Mouse (Mus musculus) R1 (cell line): ENCODE data around the gene Prom1.

Source experiments
- DNase-seq: peaks from one replicate; pipeline ENCODE4 v3.0.0-alpha.2; 2018; ENCODE audit warnings: low read depth, low spot score

The Prom1 gene

GRCm38 (mm10) chr5:44101231-44102110 lies at the start of gene Prom1:
Gene Prom1, minus strand, starts transcription at chr5:44102032.
- peak; percentile 50 for DNase-seq

GRCm38 (mm10) chr5:44147732-44148131 lies 45.9 kb upstream of the Prom1 start:
- no peak for DNase-seq

DNA sequence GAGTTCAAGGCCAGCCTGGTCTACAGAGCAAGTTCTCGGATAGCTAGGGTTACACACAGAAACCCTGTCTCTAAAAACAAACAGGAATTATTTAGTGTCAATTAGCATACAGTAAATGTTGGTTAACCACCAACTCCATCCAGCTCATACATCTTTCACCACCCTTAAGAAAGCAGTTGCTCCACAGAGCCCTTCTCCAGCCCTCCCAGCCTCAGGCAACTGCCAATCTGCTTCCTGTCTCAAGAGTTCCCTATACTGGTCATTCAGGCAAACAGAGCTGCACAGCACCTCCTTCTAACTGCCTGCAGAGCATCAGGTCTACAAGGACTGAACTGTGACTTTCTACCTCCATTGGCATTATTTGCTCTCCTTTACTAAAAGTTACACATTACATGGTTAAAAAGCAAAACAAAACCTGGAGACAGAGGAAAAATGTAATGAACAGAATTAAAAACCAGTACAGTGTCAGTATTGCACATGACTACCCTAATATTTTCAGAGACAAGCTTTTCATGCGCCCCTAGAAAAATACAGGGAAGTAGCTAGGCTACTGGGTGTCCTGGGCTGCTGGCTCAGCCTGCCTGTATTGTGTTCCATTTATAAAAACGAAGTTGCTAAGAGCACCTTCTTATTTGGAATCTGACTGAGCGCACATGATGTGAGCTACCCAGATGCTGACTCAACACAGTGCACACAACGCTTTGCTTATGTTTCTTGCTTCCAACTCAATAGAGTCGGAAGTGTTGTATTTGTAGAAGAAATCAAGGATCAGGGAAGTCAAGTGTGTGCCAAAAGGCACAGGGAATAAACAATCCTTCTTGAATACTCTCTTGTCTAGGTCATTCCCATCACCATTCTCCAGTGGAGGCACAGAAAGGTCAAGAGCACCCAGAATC lies 44.9 kb upstream of the Prom1 start:
- no peak for DNase-seq

- peak; percentile 84 for DNase-seq
Measured at GRCm38 (mm10) chr5:44143467-44144235, 41.8 kb upstream of the Prom1 start.

DNA sequence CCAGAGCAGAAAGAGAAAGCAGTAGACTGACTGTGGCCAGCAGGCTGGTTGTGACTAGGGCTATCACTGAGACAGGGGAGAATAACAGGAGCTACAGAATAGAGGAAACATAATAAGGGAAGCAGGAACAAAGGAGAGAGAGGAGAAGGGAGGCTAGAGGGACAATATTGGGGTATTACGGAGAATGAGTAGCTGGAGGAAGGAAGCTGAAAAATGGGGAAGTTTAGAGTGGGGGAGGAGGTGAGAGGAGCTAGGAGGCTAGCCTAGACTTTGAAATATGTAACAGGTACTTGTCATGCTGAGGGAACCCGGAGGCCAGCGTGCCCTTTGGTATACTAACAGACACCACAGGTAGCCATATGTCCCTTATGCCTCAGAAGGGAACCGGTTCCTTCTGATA lies 25.7 kb upstream of the Prom1 start:
- no peak for DNase-seq

DNA sequence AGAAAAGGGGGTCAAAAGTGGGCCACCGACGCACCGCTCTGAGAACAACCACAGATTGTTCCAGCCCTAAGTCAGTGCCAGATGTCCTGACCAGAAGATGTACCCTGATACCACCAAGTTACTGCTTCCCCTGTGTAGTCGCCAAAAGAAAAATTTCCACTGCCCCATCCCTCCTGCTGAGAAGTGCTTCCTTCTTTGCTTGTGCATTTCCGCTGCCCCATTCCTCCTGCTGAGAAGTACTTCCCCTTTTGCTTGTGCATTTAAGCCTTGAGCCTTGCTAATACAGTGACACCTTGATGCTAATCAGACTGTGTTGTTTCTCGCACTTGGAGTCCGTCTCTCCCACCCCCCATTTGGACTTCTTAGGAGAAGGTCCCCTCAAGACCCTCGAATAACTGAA lies 24.7 kb upstream of the Prom1 start:
- DNase-seq: peak; percentile 65

- DNase-seq: no peak
Measured at GRCm38 (mm10) chr5:44121390-44121789, 19.6 kb upstream of the Prom1 start.

GRCm38 (mm10) chr5:44113138-44113537 lies 11.3 kb upstream of the Prom1 start:
- DNase-seq: no peak

DNA sequence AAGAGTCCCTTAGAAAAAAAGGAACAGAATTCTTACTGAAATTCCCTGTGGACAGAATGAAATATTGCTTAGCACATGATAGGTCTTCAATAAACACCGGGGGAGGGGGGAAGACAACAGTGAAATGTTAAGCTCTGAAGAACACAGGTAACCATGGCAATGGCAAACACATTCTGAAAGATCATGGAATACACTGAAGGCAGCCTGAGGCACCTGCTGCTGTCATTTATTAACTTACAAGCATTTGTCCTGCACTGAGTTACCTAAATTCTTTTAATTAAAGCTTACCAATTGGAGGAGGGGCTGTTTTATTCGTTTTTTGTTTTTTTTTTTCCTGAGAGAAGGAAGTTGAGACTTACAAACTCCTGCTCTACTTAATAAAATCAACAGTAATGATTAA lies 7.3 kb upstream of the Prom1 start:
- no peak for DNase-seq

- DNase-seq: no peak
Measured at GRCm38 (mm10) chr5:44108125-44108524, 6.3 kb upstream of the Prom1 start.

DNA sequence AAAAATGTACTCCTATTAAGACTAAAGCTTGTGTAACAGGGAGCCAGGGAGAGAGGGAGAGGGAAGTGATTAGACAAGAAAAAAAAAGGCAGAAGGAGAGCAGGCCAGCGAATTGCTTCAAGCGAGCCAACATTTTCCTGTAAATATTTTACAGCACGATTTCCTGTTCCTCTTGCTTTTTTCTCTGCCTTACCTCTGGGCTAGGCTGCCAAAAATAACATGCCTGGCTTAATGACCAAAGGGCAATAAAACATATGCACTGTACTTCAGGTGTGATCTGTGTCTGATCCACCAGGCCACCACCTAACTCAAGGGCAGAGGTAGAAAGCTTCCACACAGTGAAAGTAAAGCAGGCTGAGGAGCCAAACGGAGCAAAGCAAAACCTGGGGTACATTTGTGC lies 3.4 kb upstream of the Prom1 start:
- no peak for DNase-seq

GRCm38 (mm10) chr5:44104686-44105085 lies 2.9 kb upstream of the Prom1 start:
- no peak for DNase-seq

- DNase-seq: peak; percentile 61
Measured at GRCm38 (mm10) chr5:44104120-44104519, 2.3 kb upstream of the Prom1 start.

DNA sequence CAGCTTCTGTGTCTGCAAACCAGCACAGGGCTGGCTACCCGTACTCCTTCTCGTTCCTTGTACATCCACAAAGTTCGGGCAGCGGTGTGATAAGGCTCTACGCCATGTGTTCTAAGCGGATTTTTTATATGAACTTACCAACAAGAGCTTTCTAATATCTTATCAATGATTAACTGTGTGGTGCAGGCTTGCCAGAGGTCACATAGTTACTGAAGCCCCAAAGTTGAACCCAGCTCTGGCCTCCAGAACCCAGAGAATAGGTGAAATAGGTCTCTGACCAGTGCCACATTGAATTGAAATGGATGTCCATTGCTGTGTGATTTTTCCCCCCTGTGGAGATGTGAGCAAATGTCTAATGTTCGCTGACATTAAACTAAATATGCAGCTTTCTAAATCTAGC lies 1.3 kb upstream of the Prom1 start:
- no peak for DNase-seq

- peak; percentile 79 for DNase-seq
Measured at GRCm38 (mm10) chr5:44100544-44101230, 1.1 kb downstream of the Prom1 start.

- no peak for DNase-seq
Measured at GRCm38 (mm10) chr5:44100187-44100543, 1.7 kb downstream of the Prom1 start.

DNA sequence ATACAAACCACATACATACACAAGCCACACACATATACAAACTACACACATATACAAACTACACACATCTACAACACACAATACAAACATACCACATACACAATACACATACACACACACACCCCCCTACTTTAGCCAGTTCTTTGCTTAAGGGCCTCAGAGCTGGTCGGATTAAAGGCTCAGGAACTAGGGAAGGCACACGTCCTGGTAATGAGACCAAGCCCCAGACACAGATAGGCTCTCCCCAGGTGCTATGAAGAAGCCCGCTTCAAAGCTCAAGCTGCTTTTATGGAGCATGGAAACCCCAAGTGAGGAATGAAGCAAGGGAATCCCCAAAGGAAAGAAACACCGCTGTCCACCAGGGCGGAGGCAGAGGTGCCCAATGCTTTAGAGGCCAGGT lies 4.8 kb downstream of the Prom1 start:
- DNase-seq: no peak

GRCm38 (mm10) chr5:44096106-44096505 lies 5.7 kb downstream of the Prom1 start:
- no peak for DNase-seq

- DNase-seq: no peak
Measured at GRCm38 (mm10) chr5:44095697-44096096, 6.1 kb downstream of the Prom1 start.

- no peak for DNase-seq
Measured at GRCm38 (mm10) chr5:44087034-44087433, 14.8 kb downstream of the Prom1 start.

- no peak for DNase-seq
Measured at GRCm38 (mm10) chr5:44085871-44086270, 16.0 kb downstream of the Prom1 start.
